Mouse (Mus musculus) CD4-positive, CD25-positive, alpha-beta regulatory T cell, adult 4 months (primary cell): Measurements from ENCODE around the gene Slc6a20a. TPM values are rescaled to one million over a fixed set of nuclear protein-coding genes. Genes with fewer than 3 reads are reported as not detected.

ENCODE experiments used
- ATAC-seq: one replicate; pipeline ENCODE4 v1.8.0; 2017
- polyA plus RNA-seq, 2 experiments: library from polyadenylated mRNA; unstranded; fragments of 100-300 nt; shearing (Covaris generic); gene quantifications; one replicate each; pipeline ENCODE4 v1.2.1; 2017

Slc6a20a gene
- polyA plus RNA-seq, 2 experiments from 2014 or later, result not detected

GRCm38 (mm10) chr9:123636771-123637170 lies 41.9 kb downstream of the Slc6a20a start:
- ATAC-seq, result no peak

GRCm38 (mm10) chr9:123632993-123633392 lies 45.7 kb downstream of the Slc6a20a start:
- no peak for ATAC-seq

GRCm38 (mm10) chr9:123632281-123632680 lies 46.4 kb downstream of the Slc6a20a start, which contains the start of gene Slc6a20b:
Gene Slc6a20b (minus strand): TSS chr9:123632565.
- no peak for ATAC-seq

GRCm38 (mm10) chr9:123631666-123632065 lies 47.0 kb downstream of the Slc6a20a start:
- no peak for ATAC-seq

GRCm38 (mm10) chr9:123625821-123626220 lies 52.9 kb downstream of the Slc6a20a start:
- ATAC-seq, result no peak

- ATAC-seq, result no peak
Observed at GRCm38 (mm10) chr9:123624741-123625140, 53.9 kb downstream of the Slc6a20a start.

- ATAC-seq, result no peak
Observed at GRCm38 (mm10) chr9:123620311-123621098, 58.2 kb downstream of the Slc6a20a start.

- no peak for ATAC-seq
Observed at GRCm38 (mm10) chr9:123601529-123601928, 77.2 kb downstream of the Slc6a20a start.

- no peak for ATAC-seq
Observed at GRCm38 (mm10) chr9:123597376-123597775, 81.3 kb downstream of the Slc6a20a start.

GRCm38 (mm10) chr9:123596910-123597309 lies 81.8 kb downstream of the Slc6a20a start:
- no peak for ATAC-seq

GRCm38 (mm10) chr9:123595194-123595593 lies 83.5 kb downstream of the Slc6a20a start:
- no peak for ATAC-seq

GRCm38 (mm10) chr9:123589240-123589910 lies 89.3 kb downstream of the Slc6a20a start:
- ATAC-seq, result no peak

Other genes with a start within 250 kb of the Slc6a20a start
- gene Limd1, start 200.2 kb downstream of the Slc6a20a start, polyA plus RNA-seq, result 10 to 100 TPM; 37.6 to 41.0 TPM
- gene Sacm1l, start 149.1 kb downstream of the Slc6a20a start, polyA plus RNA-seq, result 10 to 100 TPM; 46.0 to 55.2 TPM
- 1 to 10 TPM in 1 of 2 experiments, under 1 TPM in 1; 0.34 to 1.8 TPM for gene Slc6a20b, start 46.3 kb downstream of the Slc6a20a start, polyA plus RNA-seq
- 10 to 100 TPM; 28.0 to 36.1 TPM for gene Ccr9, start 446 bp downstream of the Slc6a20a start, polyA plus RNA-seq
- 10 to 100 TPM; 42.1 to 48.2 TPM for gene Lztfl1, start 38.8 kb upstream of the Slc6a20a start, polyA plus RNA-seq
- gene Cxcr6, start 127.6 kb upstream of the Slc6a20a start, polyA plus RNA-seq, result 10 to 100 TPM; 25.3 to 37.5 TPM
- gene Fyco1, start 173.0 kb upstream of the Slc6a20a start, polyA plus RNA-seq, result 10 to 100 TPM; 34.5 to 69.7 TPM
- gene Xcr1, start 183.1 kb upstream of the Slc6a20a start, polyA plus RNA-seq, result under 1 TPM; 0.12 to 0.61 TPM